29 mouse cellular contexts compared by ENCODE assay signal in genomic region chr5:24524522-24524921, GRCm38 (mm10). TPM values are rescaled to one million over a fixed set of nuclear protein-coding genes. Genes with fewer than 3 reads are reported as not detected.
A peak's percentile ranks its signal among the peaks of the same experiment; 100 is the strongest.
DNase-seq lines count a peak whose midpoint lies in the region; ATAC-seq and TF ChIP-seq lines count a peak whose summit lies in the region.
"Had no signal": no experiment of that assay in that cellular context is flagged by ENCODE, and none has a peak within 500 bp of the region (broad histone marks: within the 10 kb centered on the region; RNA-seq: fewer than 3 reads in every experiment).

No protein-coding gene starts in this region.

- no peaks in the 10 kb centered on the region for H3K36me3 ChIP-seq in forebrain, embryonic 13.5 days (ENCODE audit: poor library complexity, severe bottlenecking)
- no peaks in the 10 kb centered on the region for H3K36me3 ChIP-seq in forebrain, postnatal 0 days (ENCODE audit: insufficient read depth)
- H3K36me3 ChIP-seq in hindbrain, embryonic 12.5 days = no peaks in the 10 kb centered on the region
- H3K36me3 ChIP-seq: limb, embryonic 15.5 days; stomach, embryonic 15.5 days had no signal

- H3K27me3 ChIP-seq in forebrain, embryonic 13.5 days = peaks cover 92% of the 10 kb centered on the region
- peaks cover 61% of the 10 kb centered on the region for H3K27me3 ChIP-seq in forebrain, postnatal 0 days (ENCODE audit: insufficient read depth, low read length)
- H3K27me3 ChIP-seq in hindbrain, embryonic 12.5 days = peaks cover 81% of the 10 kb centered on the region

- H3K4me2 ChIP-seq in forebrain, embryonic 13.5 days = 0 out of 2 replicates have a peak overlapping the region, but pooled peaks have one; percentile 10
- H3K4me2 ChIP-seq in forebrain, postnatal 0 days (ENCODE audit: low read depth) = no peak overlapping the region
- peak overlapping the region; percentile 86 for H3K4me2 ChIP-seq in hindbrain, embryonic 12.5 days (replicated peaks)
- H3K4me2 ChIP-seq: heart, embryonic 11.5 days; limb, embryonic 15.5 days; lung, embryonic 14.5 days; stomach, embryonic 15.5 days had no signal

- H3K4me1 ChIP-seq in forebrain, embryonic 13.5 days = peaks cover 17% of the 10 kb centered on the region
- H3K4me1 ChIP-seq in forebrain, postnatal 0 days (ENCODE audit: insufficient read depth) = no peaks in the 10 kb centered on the region
- H3K4me1 ChIP-seq in hindbrain, embryonic 12.5 days = peaks cover 32% of the 10 kb centered on the region

- DNase-seq in forebrain, postnatal 0 days = no peak
- DNase-seq in right cerebral cortex, postnatal 14 days = no peak
- no peak for DNase-seq in urinary bladder, postnatal 4 days (ENCODE audit: low spot score in 2 of 2)
- no peak for DNase-seq in layer of hippocampus, postnatal 14 days (ENCODE audit: low spot score in 2 of 2)
- DNase-seq: adrenal gland, postnatal 14 days; cerebellum, adult 9-10 months; gastrocnemius, postnatal 14 days; heart, adult 11 months; kidney, postnatal 4 days; layer of hippocampus, adult 9-11 months; left cerebral cortex, postnatal 4 days; lung, embryonic 14.5 days; right cerebral cortex, postnatal 4 days; thymus, adult 18-20 months; thymus, postnatal 36 days had no signal

- no peak overlapping the region for H3K9ac ChIP-seq in forebrain, embryonic 13.5 days
- H3K9ac ChIP-seq in forebrain, postnatal 0 days = no peak overlapping the region
- H3K9ac ChIP-seq in hindbrain, embryonic 12.5 days = no peak overlapping the region
- H3K9ac ChIP-seq: limb, embryonic 15.5 days; liver, embryonic 14.5 days; lung, embryonic 14.5 days; stomach, embryonic 15.5 days had no signal

- H3K9me3 ChIP-seq in forebrain, embryonic 13.5 days (replicated peaks) = no peaks in the 10 kb centered on the region
- H3K9me3 ChIP-seq in forebrain, postnatal 0 days (ENCODE audit: low read length) = no peaks in the 10 kb centered on the region
- no peaks in the 10 kb centered on the region for H3K9me3 ChIP-seq in hindbrain, embryonic 12.5 days (replicated peaks)
- H3K9me3 ChIP-seq: limb, embryonic 15.5 days; stomach, embryonic 15.5 days had no signal

- H3K27ac ChIP-seq in forebrain, embryonic 13.5 days = no peak overlapping the region
- no peak overlapping the region for H3K27ac ChIP-seq in forebrain, postnatal 0 days (ENCODE audit: low read depth, low read length)
- H3K27ac ChIP-seq in hindbrain, embryonic 12.5 days = no peak overlapping the region
- H3K27ac ChIP-seq: limb, embryonic 15.5 days; liver, embryonic 14.5 days; stomach, embryonic 15.5 days had no signal

- no peak for ATAC-seq in forebrain, embryonic 13.5 days
- no peak for ATAC-seq in forebrain, postnatal 0 days
- ATAC-seq in hindbrain, embryonic 12.5 days (ENCODE audit: low FRiP score) = no peak
- 0 out of 2 replicates have a peak, but pooled peaks have one; percentile 37 for ATAC-seq in megakaryocyte progenitor cell, adult 5-6 weeks (replicated peaks; ENCODE audit: poor library complexity)
- ATAC-seq: forebrain, embryonic 16.5 days; intestine, postnatal 0 days; midbrain, embryonic 16.5 days had no signal

- H3K4me3 ChIP-seq in forebrain, embryonic 13.5 days = peak overlapping the region; percentile 13; the same call in 1 of the 2 replicates
- H3K4me3 ChIP-seq in forebrain, postnatal 0 days (ENCODE audit: low read depth, low read length) = no peak overlapping the region
- H3K4me3 ChIP-seq in hindbrain, embryonic 12.5 days = peak overlapping the region; percentile 53; the same call in 1 of the 2 replicates
- H3K4me3 ChIP-seq: limb, embryonic 15.5 days; megakaryocyte, embryonic 14.5 days; myocyte; stomach, embryonic 15.5 days had no signal

- TF ChIP-seq CTCF in forebrain, postnatal 0 days (IDR thresholded peaks at IDR 0.05; ENCODE audit: low read depth) = no peak

- 16% methylated on average over 4 of the region's 4 CpGs for WGBS in forebrain, embryonic 13.5 days
- 17% methylated on average over 4 of the region's 4 CpGs for WGBS in forebrain, postnatal 0 days
- WGBS in hindbrain, embryonic 12.5 days = 8% methylated on average over 4 of the region's 4 CpGs

RNA-seq across cellular contexts. Expression of gene Gbx1, which starts 2.5 kb away (rescaled TPM):
- polyA plus RNA-seq in forebrain, embryonic 13.5 days (2015; fragmentation: Nextera tagmentation; extraction: Ambion mirVana) = 0.90 and 0.97 TPM in 2 replicates
- 2.3 and 4.8 TPM in 2 replicates for total RNA-seq in forebrain, postnatal 0 days (2014; rRNA removed)
- 0.91 and 1.3 TPM in 2 replicates for polyA plus RNA-seq in forebrain, postnatal 0 days (2015; fragmentation: Nextera tagmentation; extraction: Ambion mirVana)
- polyA plus RNA-seq in hindbrain, embryonic 12.5 days (2016; fragmentation: Nextera tagmentation; extraction: Ambion mirVana) = 5.6 and 6.7 TPM in 2 replicates
- not detected in 2 replicates for total RNA-seq in megakaryocyte progenitor cell, adult 5-6 weeks (2015)
- not detected in 2 replicates for total RNA-seq in megakaryocyte progenitor cell, adult 5-6 weeks (2017)
- not detected for total RNA-seq in layer of hippocampus, postnatal 14 days (2021)
- total RNA-seq: adrenal gland, postnatal 14 days; gastrocnemius, postnatal 14 days had no signal
- polyA plus RNA-seq: heart, postnatal 0 days; intestine, postnatal 0 days; liver, embryonic 14.5 days had no signal

RNA-seq across cellular contexts. Expression of gene Asb10, which starts 16.3 kb away (rescaled TPM):
- 0.06 and 0.15 TPM in 2 replicates for polyA plus RNA-seq in forebrain, embryonic 13.5 days (2015; fragmentation: Nextera tagmentation; extraction: Ambion mirVana)
- 0.43 TPM in 1 of 2 replicates, not detected in the other for total RNA-seq in forebrain, postnatal 0 days (2014; rRNA removed)
- 0.21 and 0.22 TPM in 2 replicates for polyA plus RNA-seq in forebrain, postnatal 0 days (2015; fragmentation: Nextera tagmentation; extraction: Ambion mirVana)
- polyA plus RNA-seq in hindbrain, embryonic 12.5 days (2016; fragmentation: Nextera tagmentation; extraction: Ambion mirVana) = 0.32 and 0.42 TPM in 2 replicates
- not detected in 2 replicates for total RNA-seq in megakaryocyte progenitor cell, adult 5-6 weeks (2015)
- total RNA-seq in megakaryocyte progenitor cell, adult 5-6 weeks (2017) = not detected in 2 replicates
- under 1 TPM; 0.28 to 0.33 TPM for total RNA-seq in layer of hippocampus, postnatal 14 days (2021)
- polyA plus RNA-seq: midbrain, embryonic 16.5 days had no signal

RNA-seq across cellular contexts. Expression of gene 4931409K22Rik, which starts 32.1 kb away (rescaled TPM):
- 0.62 TPM in 2 replicates for polyA plus RNA-seq in forebrain, embryonic 13.5 days (2015; fragmentation: Nextera tagmentation; extraction: Ambion mirVana)
- total RNA-seq in forebrain, postnatal 0 days (2014; rRNA removed) = not detected in 2 replicates
- 0.11 TPM in 1 of 2 replicates, not detected in the other for polyA plus RNA-seq in forebrain, postnatal 0 days (2015; fragmentation: Nextera tagmentation; extraction: Ambion mirVana)
- not detected in 2 replicates for polyA plus RNA-seq in hindbrain, embryonic 12.5 days (2016; fragmentation: Nextera tagmentation; extraction: Ambion mirVana)
- not detected in 2 replicates for total RNA-seq in megakaryocyte progenitor cell, adult 5-6 weeks (2015)
- total RNA-seq in megakaryocyte progenitor cell, adult 5-6 weeks (2017) = not detected in 2 replicates
- not detected for total RNA-seq in layer of hippocampus, postnatal 14 days (2021)
- total RNA-seq: adrenal gland, postnatal 14 days; gastrocnemius, postnatal 14 days; left cerebral cortex, postnatal 4 days had no signal
- polyA plus RNA-seq: embryonic facial prominence, embryonic 14.5 days; heart, embryonic 11.5 days; heart, postnatal 0 days; intestine, postnatal 0 days; liver, embryonic 14.5 days; lung, embryonic 14.5 days; myocyte had no signal

RNA-seq across cellular contexts. Expression of gene Abcf2, which starts 52.7 kb away (rescaled TPM):
- 117 and 124 TPM in 2 replicates for polyA plus RNA-seq in forebrain, embryonic 13.5 days (2015; fragmentation: Nextera tagmentation; extraction: Ambion mirVana)
- 59.8 and 66.2 TPM in 2 replicates for total RNA-seq in forebrain, postnatal 0 days (2014; rRNA removed)
- polyA plus RNA-seq in forebrain, postnatal 0 days (2015; fragmentation: Nextera tagmentation; extraction: Ambion mirVana) = 73.7 and 80.8 TPM in 2 replicates
- polyA plus RNA-seq in hindbrain, embryonic 12.5 days (2016; fragmentation: Nextera tagmentation; extraction: Ambion mirVana) = 108 and 110 TPM in 2 replicates
- 45.4 and 46.0 TPM in 2 replicates for total RNA-seq in megakaryocyte progenitor cell, adult 5-6 weeks (2015)
- 113 and 115 TPM in 2 replicates for total RNA-seq in megakaryocyte progenitor cell, adult 5-6 weeks (2017)
- 10 to 100 TPM; 59.9 to 61.5 TPM for total RNA-seq in layer of hippocampus, postnatal 14 days (2021)
